Mouse (Mus musculus) lung, adult 2 months (tissue): ENCODE data around the gene Fam120a.

Source experiments
- CTCF ChIP-seq: fragments of 200-500 bp; IDR thresholded peaks from 2 replicates; pipeline ENCODE4 v1.5.1; 2011; ENCODE audit warnings: mild to moderate bottlenecking, low read length, control low read depth; ENCODE audit not compliant: insufficient read depth
- POLR2A ChIP-seq: fragments of 200-500 bp; IDR thresholded peaks from 2 replicates; pipeline ENCODE4 v1.6.1; 2011; ENCODE audit warnings: low read depth, mild to moderate bottlenecking, control low read depth, low read length, borderline replicate concordance; ENCODE audit errors: extremely low read depth

DNA sequence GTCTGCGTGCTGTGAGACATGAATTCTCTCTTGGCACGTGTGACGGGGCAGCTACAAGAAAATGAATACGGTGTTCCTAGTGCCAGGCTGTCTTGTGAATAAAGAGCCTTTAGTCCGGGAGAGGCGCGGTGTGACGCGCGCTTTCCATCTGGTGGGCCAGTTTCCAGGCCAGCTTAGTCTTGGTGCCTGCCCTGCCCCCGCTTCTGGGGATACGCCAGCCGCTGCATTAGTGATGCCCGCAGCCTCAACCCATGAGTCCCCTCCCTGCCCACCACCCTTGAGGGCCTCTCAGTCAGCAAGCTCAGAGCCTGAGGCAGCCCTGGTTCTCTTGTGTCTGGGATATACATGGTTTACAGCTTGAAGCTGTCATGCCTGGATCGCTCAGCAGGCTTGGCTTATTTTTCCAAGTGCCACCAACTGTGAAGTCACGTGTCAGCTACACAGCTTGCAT lies 48.5 kb upstream of the Fam120a start:
- no peak for TF ChIP-seq CTCF
- no peak for TF ChIP-seq POLR2A
